Mouse (Mus musculus) heart, embryonic 16.5 days (tissue): Measurements from ENCODE around the gene Ift172. TPM values are rescaled to one million over a fixed set of nuclear protein-coding genes. Genes with fewer than 3 reads are reported as not detected.
A peak's percentile ranks its signal among the peaks of the same experiment; 100 is the strongest.

Experiments
- ATAC-seq: fragments of 200-750 bp; cut with Nextera tagmentation; replicated peaks from 2 replicates; pipeline ENCODE4 v1.8.0; 2017; ENCODE audit warnings: moderate number of reproducible peaks; ENCODE audit not compliant: insufficient read depth, low FRiP score; ENCODE audit errors: extremely low read depth
- H3K27ac ChIP-seq: fragments of 300-500 bp; sonication (generic); 2 replicates; pipeline ENCODE4 v1.5.1; 2014; ENCODE audit warnings: mild to moderate bottlenecking, low read length, control low read depth, moderate library complexity
- H3K27me3 ChIP-seq: fragments of 300-500 bp; sonication (generic); 2 replicates; pipeline ENCODE4 v1.6.1; 2014; ENCODE audit warnings: low read length, mixed read lengths; ENCODE audit not compliant: control insufficient read depth, insufficient read depth
- H3K36me3 ChIP-seq: fragments of 300-500 bp; sonication (generic); 2 replicates; pipeline ENCODE4 v1.6.1; 2014; ENCODE audit not compliant: control insufficient read depth, insufficient read depth
- H3K4me1 ChIP-seq: fragments of 300-500 bp; sonication (generic); 2 replicates; pipeline ENCODE4 v1.6.1; 2014; ENCODE audit warnings: low read length, mixed read lengths; ENCODE audit not compliant: control insufficient read depth, insufficient read depth
- H3K4me2 ChIP-seq: fragments of 300-500 bp; sonication (generic); 2 replicates; pipeline ENCODE4 v1.6.1; 2014; ENCODE audit warnings: low read depth, mild to moderate bottlenecking, control low read depth, low read length
- H3K4me3 ChIP-seq: fragments of 300-500 bp; sonication (generic); 2 replicates; pipeline ENCODE4 v1.5.1; 2014; ENCODE audit warnings: mild to moderate bottlenecking, control low read depth, low read length
- H3K9ac ChIP-seq: fragments of 300-500 bp; sonication (generic); 2 replicates; pipeline ENCODE4 v1.6.1; 2014; ENCODE audit warnings: low read length, control low read depth
- H3K9me3 ChIP-seq: fragments of 300-500 bp; sonication (generic); replicated peaks from 2 replicates; pipeline ENCODE4 v1.6.1; 2016; ENCODE audit warnings: low read length; ENCODE audit not compliant: control insufficient read depth
- WGBS: fragments of 180-500 bp; shearing (Covaris S2); extraction: QIAGEN DNeasy Blood & Tissue Kit; methylation state at CpG from one replicate; pipeline ENCODE4 v1.1.7; 2014; 5-methylcytosine and 5-hydroxymethylcytosine counted together
- polyA plus RNA-seq: library from polyadenylated mRNA; unstranded; fragments of >200 nt; fragmentation: Nextera tagmentation; extraction: Ambion mirVana; gene quantifications from 2 replicates; pipeline ENCODE4 v1.2.1, GENCODE M21; 2015

Gene Ift172
- polyA plus RNA-seq, 1 experiment from 2014 or later = 22.3 TPM

DNA sequence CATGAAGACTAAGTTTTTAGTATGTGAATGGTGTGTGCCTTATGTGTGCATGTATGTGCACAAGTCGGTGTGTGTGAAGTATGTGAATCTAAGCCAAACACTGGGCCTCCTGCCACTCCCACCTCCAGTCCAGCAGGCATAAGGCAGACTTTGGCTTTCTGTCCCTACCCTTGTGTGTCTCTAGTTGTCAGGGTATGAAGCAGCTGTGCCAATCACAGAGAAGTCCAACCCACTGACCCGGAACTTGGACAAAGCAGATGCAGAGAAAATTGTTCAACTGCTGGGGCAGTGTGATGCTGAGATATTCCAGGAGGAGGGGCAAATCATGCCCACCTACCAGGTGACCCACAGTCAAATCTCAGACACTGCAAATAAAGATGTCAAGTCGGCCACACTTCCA lies 7.1 kb upstream of the Ift172 start:
- Histone ChIP-seq H3K9me3 (no peaks in the 10 kb centered on the region), H3K9ac (no peak overlapping the region), H3K4me3 (no peak overlapping the region), H3K36me3 (no peaks in the 10 kb centered on the region), H3K27ac (no peak overlapping the region), H3K4me1 (peaks cover 4% of the 10 kb centered on the region; the same call in 1 of the 2 replicates), H3K27me3 (no peaks in the 10 kb centered on the region), H3K4me2 (no peak overlapping the region)
- WGBS = 76% methylated on average over 3 of the region's 3 CpGs
- no peak for ATAC-seq

DNA sequence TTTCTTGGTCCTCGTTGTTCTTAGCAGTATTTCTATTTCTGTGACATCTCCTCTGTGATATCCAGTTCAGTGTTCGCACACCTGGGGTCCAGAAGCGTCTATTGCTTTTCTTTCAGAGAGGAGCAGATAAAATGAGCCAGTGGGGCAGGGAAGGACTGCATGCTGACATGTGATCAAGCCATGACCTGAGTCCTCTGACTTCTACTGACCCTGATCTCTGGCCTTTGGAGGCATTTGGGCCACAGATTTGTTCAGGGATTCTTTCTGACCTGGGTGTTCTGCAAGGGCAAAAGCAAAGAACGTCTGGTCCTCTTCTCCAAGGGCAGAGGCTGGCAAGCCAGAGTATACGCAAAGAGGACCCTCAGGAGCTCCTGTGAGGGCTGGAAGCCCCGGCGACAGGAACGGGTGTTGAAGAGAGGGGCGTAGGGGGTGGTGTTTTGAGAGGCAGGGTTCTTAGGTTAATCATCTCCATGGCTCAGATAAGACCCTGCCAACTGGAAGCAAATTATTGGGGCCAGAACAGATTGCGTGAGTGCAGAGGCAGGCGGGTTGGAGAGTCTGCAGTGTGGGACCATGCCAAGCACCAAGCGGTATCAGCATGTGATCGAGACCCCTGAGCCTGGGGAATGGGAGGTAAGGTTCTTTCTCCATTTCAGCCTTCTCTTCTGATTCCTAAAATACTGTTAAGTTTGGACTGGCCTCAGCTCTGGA lies 6.3 kb upstream of the Ift172 start, which contains the start of gene Gckr:
Gckr (plus strand) TSS at position 397 of the 711 bp plus-strand sequence.
- Histone ChIP-seq H3K27ac (no peak within 1 kb of the TSS), H3K4me2 (no peak within 1 kb of the TSS), H3K36me3 (no peaks in the 10 kb centered on the region), H3K4me3 (no peak within 1 kb of the TSS; the same call in 1 of the 2 replicates), H3K9ac (no peak within 1 kb of the TSS), H3K9me3 (no peaks in the 10 kb centered on the region), H3K27me3 (no peaks in the 10 kb centered on the region), H3K4me1 (peaks cover 4% of the 10 kb centered on the region; the same call in 1 of the 2 replicates)
- ATAC-seq = no peak
- 40% methylated on average over 13 of the region's 13 CpGs for WGBS

DNA sequence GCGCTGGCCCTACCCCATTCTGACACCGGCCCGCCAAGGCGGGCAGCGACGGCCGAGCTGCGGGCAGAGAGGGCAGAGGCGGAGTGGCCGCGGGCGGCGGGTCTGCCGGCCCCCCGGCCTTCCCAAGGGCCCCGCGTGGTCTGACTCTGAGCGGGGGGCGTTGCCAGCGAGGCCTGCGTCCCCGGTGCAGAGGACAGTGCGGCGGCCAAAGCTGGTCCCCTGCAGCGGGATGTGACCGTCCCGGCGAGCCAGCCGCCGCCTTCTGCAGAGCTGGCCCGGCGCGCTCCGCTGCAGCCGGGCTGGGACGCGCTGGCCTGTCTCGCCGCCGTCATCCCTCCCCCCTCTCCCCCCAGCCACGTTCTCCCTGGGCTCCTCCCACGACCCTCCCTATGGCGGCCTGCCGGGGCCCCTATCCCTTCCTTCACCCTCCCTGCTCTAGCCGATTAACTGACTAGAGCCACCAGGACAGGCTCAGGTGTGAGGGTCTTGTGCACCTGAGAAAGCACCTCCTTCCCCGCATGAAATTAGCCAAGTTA lies 4.8 kb upstream of the Ift172 start, which contains the start of gene Fndc4:
Fndc4 (minus strand) TSS at position 475 of the 536 bp plus-strand sequence.
- H3K27ac ChIP-seq = no peak within 1 kb of the TSS
- H3K9me3 ChIP-seq = no peaks in the 10 kb centered on the region
- H3K9ac ChIP-seq = peak within 1 kb of the TSS; percentile 89
- no peaks in the 10 kb centered on the region for H3K36me3 ChIP-seq
- ATAC-seq = peak; percentile 46
- H3K4me1 ChIP-seq = peaks cover 6% of the 10 kb centered on the region
- WGBS = 0% methylated on average over 46 of the region's 46 CpGs
- H3K27me3 ChIP-seq = no peaks in the 10 kb centered on the region
- peak within 1 kb of the TSS; percentile 69 for H3K4me3 ChIP-seq
- peak within 1 kb of the TSS; percentile 96 for H3K4me2 ChIP-seq

DNA sequence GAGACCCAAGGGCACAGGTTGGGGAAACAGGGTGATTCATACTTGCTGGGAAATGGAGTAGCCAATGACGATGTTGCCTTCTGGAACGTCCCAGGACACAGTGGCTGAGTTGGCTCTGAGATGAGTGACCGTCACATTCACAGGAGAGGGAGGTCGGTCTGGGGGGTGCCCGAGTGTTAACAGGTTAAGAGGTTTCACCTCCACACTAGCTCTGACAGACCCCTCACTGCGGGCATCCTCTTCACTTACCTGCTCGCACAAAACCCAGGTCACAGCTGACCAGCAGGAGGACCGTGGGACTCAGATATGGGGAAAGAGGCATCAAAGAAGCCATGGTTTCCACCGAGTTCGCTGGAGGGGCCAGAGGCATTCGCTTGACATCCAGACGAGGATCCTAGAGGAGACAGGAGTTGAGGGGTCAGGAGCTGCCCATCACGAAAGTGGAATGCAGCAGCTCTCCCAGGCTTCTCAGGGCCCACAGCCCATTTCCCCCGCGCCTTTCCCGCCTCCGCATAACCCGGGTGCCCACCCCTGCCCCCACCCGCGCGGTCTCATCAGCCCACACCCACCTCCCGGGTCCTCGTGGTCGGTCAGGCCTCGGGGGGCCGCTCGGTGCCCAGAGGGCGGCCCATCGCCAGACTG lies 4.2 kb upstream of the Ift172 start:
- Histone ChIP-seq H3K4me3 (peak overlapping the region; percentile 69), H3K9ac (peak overlapping the region; percentile 89), H3K4me1 (peaks cover 10% of the 10 kb centered on the region), H3K36me3 (no peaks in the 10 kb centered on the region), H3K27me3 (no peaks in the 10 kb centered on the region), H3K4me2 (peak overlapping the region; percentile 96), H3K27ac (no peak overlapping the region), H3K9me3 (no peaks in the 10 kb centered on the region)
- ATAC-seq = no peak
- 9% methylated on average over 28 of the region's 29 CpGs for WGBS

DNA sequence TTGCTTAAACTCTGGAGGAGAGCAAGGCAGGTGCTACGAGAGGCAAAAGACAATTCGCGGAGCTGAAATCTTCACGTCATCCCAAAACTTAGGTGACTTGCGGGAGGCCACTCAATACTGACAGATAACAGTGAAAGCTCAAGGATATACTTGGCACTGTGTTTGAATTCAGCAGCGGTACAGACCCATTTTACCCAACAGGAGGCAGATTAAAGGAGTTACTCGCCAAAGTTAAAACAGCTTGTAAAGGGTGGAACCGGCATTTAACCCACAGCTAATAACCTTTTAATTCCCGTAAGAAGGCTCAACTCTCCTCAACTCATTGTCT lies 409 bp upstream of the Ift172 start:
- H3K4me2 ChIP-seq = peak overlapping the region; percentile 89
- no peak; the same call in 1 of the 2 replicates for ATAC-seq
- 2% methylated on average over 9 of the region's 9 CpGs for WGBS
- 0 out of 2 replicates have a peak, but pooled peaks cover 3% of the 10 kb centered on the region for H3K36me3 ChIP-seq
- H3K27me3 ChIP-seq = no peaks in the 10 kb centered on the region
- peaks cover 12% of the 10 kb centered on the region for H3K4me1 ChIP-seq
- no peaks in the 10 kb centered on the region for H3K9me3 ChIP-seq
- H3K4me3 ChIP-seq = peak overlapping the region; percentile 70
- peak overlapping the region; percentile 72 for H3K9ac ChIP-seq
- peak overlapping the region; percentile 79 for H3K27ac ChIP-seq

DNA sequence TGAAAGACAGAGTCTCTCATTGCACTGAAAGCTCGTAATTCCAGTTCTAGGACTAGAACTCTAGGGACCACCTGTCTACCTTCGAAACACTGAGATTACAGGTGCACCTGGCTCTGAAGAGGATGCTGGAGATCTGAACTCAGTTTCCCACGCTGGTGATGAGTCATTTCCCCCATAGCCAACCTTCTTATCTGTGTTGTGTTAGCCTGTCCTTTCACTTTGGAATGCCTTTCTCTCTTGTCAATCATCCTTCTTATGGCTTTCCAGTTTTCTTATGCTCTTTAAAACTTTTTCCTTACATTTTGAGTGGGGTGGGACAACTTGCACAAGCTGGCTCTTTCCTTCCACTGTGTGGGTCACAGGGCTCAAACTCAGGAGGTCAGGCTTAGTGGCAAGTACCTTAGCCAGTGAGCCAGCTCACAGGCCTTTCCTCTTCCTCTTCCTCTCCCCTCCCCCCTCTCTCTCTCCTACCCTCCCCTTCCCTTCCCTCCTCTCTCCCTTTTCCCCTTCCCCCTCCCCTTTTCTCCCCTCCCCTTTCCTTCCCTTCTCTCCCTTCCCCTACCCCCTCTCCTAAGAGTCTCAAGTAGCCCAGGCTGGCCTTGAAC lies 1.2 kb downstream of the Ift172 start:
- H3K4me1 ChIP-seq = peaks cover 8% of the 10 kb centered on the region
- no peak for ATAC-seq
- no peak overlapping the region for H3K27ac ChIP-seq
- H3K36me3 ChIP-seq = peaks cover 8% of the 10 kb centered on the region; the same call in 1 of the 2 replicates
- peak overlapping the region; percentile 89 for H3K4me2 ChIP-seq
- H3K9me3 ChIP-seq = no peaks in the 10 kb centered on the region
- no peaks in the 10 kb centered on the region for H3K27me3 ChIP-seq
- H3K4me3 ChIP-seq = peak overlapping the region; percentile 70; the same call in 1 of the 2 replicates
- 61% methylated on average over 3 of the region's 3 CpGs for WGBS
- no peak overlapping the region for H3K9ac ChIP-seq

DNA sequence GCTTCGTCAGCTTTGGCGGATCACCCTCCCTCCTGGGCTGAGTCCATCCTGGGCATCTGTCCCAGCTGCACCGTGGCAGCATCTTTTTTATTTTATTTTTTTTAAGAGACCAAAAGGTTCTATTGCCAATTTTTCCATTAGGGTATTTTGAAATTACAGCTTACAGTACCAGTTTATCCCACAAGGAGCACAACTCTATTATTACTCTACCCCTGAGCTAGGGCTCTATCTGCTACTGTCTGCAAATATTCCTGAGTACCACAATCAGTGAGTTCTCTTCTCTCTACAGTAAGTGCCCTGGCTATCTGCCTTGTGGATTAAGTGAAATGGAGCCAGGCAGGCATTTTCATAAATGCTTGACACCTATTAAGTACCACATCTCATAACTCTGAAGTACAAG lies 2.3 kb downstream of the Ift172 start:
- H3K36me3 ChIP-seq = peaks cover 16% of the 10 kb centered on the region; the same call in 1 of the 2 replicates
- no peaks in the 10 kb centered on the region for H3K9me3 ChIP-seq
- H3K9ac ChIP-seq = no peak overlapping the region
- no peak overlapping the region for H3K4me3 ChIP-seq
- no peak for ATAC-seq
- H3K4me2 ChIP-seq = no peak overlapping the region
- H3K4me1 ChIP-seq = peaks cover 8% of the 10 kb centered on the region
- H3K27me3 ChIP-seq = no peaks in the 10 kb centered on the region
- 78% methylated on average over 3 of the region's 3 CpGs for WGBS
- no peak overlapping the region for H3K27ac ChIP-seq

DNA sequence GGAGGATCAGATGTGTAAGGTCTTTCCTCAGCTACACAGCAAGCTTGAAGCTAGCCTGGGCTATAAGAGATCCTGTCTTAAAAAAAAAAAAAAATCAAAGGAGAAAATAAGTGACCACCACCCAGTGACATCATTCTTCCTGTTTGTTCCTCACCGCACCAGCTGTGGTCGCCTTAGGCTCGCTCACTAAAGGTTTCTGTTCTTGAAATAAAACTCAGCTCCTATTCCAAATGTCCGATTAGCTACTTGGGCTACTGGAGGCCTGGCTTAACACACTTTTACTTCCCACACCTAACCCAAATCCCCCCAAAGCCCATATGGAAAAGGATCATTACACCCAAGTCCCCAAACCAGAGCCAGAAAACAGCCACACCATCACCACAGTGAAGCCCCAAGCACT lies 2.7 kb downstream of the Ift172 start:
- no peaks in the 10 kb centered on the region for H3K9me3 ChIP-seq
- H3K27me3 ChIP-seq = no peaks in the 10 kb centered on the region
- no peak overlapping the region for H3K27ac ChIP-seq
- H3K4me1 ChIP-seq = peaks cover 8% of the 10 kb centered on the region
- peaks cover 19% of the 10 kb centered on the region for H3K36me3 ChIP-seq
- no peak overlapping the region for H3K4me2 ChIP-seq
- H3K4me3 ChIP-seq = no peak overlapping the region
- ATAC-seq = no peak
- WGBS = 55% methylated on average over 4 of the region's 4 CpGs
- H3K9ac ChIP-seq = no peak overlapping the region
